Mouse (Mus musculus): ENCODE data around the gene Pim1. TPM values are rescaled to one million over a fixed set of nuclear protein-coding genes. Genes with fewer than 3 reads are reported as not detected.

Pim1 gene
- polyA plus RNA-seq, 1 experiment = 112 TPM

GRCm38 (mm10) chr17:29531278-29531677 lies 40.7 kb downstream of the Pim1 start:
- TF ChIP-seq GATA1 (IDR thresholded peaks at IDR 0.05; ENCODE audit: low read length) = no peak

GRCm38 (mm10) chr17:29531757-29532384 lies 41.3 kb downstream of the Pim1 start:
- TF ChIP-seq GATA1 (IDR thresholded peaks at IDR 0.05; ENCODE audit: low read length) = no peak

- TF ChIP-seq GATA1 (IDR thresholded peaks at IDR 0.05; ENCODE audit: low read length) = no peak
These were observed 43.3 kb downstream of the Pim1 start for GRCm38 (mm10) chr17:29533866-29534265.

GRCm38 (mm10) chr17:29540426-29540825 lies 49.9 kb downstream of the Pim1 start:
- TF ChIP-seq GATA1 (IDR thresholded peaks at IDR 0.05; ENCODE audit: low read length) = no peak

- no peak for TF ChIP-seq GATA1 (IDR thresholded peaks at IDR 0.05; ENCODE audit: low read length)
These were observed 50.9 kb downstream of the Pim1 start for GRCm38 (mm10) chr17:29541419-29541818.

- TF ChIP-seq GATA1 (IDR thresholded peaks at IDR 0.05; ENCODE audit: low read length) = no peak
These were observed 52.5 kb downstream of the Pim1 start for GRCm38 (mm10) chr17:29542831-29543690.

GRCm38 (mm10) chr17:29544064-29544463 lies 53.5 kb downstream of the Pim1 start:
- no peak for TF ChIP-seq GATA1 (IDR thresholded peaks at IDR 0.05; ENCODE audit: low read length)

- no peak for TF ChIP-seq GATA1 (IDR thresholded peaks at IDR 0.05; ENCODE audit: low read length)
These were observed 54.7 kb downstream of the Pim1 start for GRCm38 (mm10) chr17:29545241-29545640.

Other genes starting within 250 kb of the Pim1 start
- gene Ppil1, start 226.6 kb upstream of the Pim1 start, polyA plus RNA-seq (2012) = 70.6 and 93.2 TPM in 2 replicates
- 18.0 and 32.8 TPM in 2 replicates for gene BC004004, start 222.0 kb upstream of the Pim1 start, polyA plus RNA-seq (2012)
- 3.1 and 3.4 TPM in 2 replicates for gene Pi16, start 173.1 kb upstream of the Pim1 start, polyA plus RNA-seq (2012)
- gene Mtch1, start 142.8 kb upstream of the Pim1 start, polyA plus RNA-seq (2012) = 151 and 182 TPM in 2 replicates
- gene Fgd2, start 129.8 kb upstream of the Pim1 start, polyA plus RNA-seq (2012) = 0.39 TPM in 1 of 2 replicates, not detected in the other
- not detected in 2 replicates for gene Gm17657, start 58.9 kb downstream of the Pim1 start, polyA plus RNA-seq (2012)
- gene Tbc1d22b, start 59.0 kb downstream of the Pim1 start, polyA plus RNA-seq (2012) = 21.4 and 21.5 TPM in 2 replicates
- gene Tmem217, start 61.6 kb downstream of the Pim1 start, polyA plus RNA-seq (2012) = not detected in 2 replicates
- gene Rnf8, start 124.0 kb downstream of the Pim1 start, polyA plus RNA-seq (2012) = 16.7 and 24.3 TPM in 2 replicates
- gene Gm28043, start 124.1 kb downstream of the Pim1 start, polyA plus RNA-seq (2012) = 0.18 and 0.26 TPM in 2 replicates
- 78.6 and 86.6 TPM in 2 replicates for gene Cmtr1, start 169.8 kb downstream of the Pim1 start, polyA plus RNA-seq (2012)
- gene Ccdc167, start 226.3 kb downstream of the Pim1 start, polyA plus RNA-seq (2012) = 4.5 and 14.4 TPM in 2 replicates

All from G1E-ER4 (cell line).